Mouse (Mus musculus) cerebellum, postnatal 4 days (tissue): ENCODE results near the gene Dyrk3.

Experiments used
- DNase-seq, 2 experiments: peaks; one replicate each; pipeline ENCODE4 v3.0.0; 2022; ENCODE audit warnings: low spot score in 2 of 2, mixed read lengths in 1 of 2

The Dyrk3 gene

GRCm38 (mm10) chr1:131083609-131084008 lies 54.5 kb downstream of the Dyrk3 start:
- DNase-seq, result no peak

DNA sequence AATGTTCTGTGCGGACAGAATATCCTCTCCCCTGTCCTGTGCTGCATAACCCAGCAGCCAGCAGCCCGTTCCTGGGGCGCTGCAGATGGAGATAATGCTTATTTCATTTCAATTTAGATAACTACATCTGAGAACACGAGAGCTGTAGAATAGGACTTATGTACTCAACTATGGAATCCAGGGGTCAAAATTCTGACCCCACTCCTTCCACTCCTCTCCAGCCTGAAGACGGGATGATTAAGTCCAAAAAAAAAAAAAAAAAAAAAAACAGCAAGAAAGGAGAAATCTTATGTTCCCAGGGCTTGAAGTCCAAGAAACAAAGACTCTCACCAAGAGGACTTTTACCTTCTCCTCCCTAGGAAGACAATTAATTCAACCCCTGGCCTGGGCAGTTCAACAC lies 55.0 kb downstream of the Dyrk3 start:
- no peak for DNase-seq

GRCm38 (mm10) chr1:131080686-131081085 lies 57.5 kb downstream of the Dyrk3 start:
- no peak for DNase-seq

GRCm38 (mm10) chr1:131079762-131080161 lies 58.4 kb downstream of the Dyrk3 start:
- DNase-seq, result no peak

DNA sequence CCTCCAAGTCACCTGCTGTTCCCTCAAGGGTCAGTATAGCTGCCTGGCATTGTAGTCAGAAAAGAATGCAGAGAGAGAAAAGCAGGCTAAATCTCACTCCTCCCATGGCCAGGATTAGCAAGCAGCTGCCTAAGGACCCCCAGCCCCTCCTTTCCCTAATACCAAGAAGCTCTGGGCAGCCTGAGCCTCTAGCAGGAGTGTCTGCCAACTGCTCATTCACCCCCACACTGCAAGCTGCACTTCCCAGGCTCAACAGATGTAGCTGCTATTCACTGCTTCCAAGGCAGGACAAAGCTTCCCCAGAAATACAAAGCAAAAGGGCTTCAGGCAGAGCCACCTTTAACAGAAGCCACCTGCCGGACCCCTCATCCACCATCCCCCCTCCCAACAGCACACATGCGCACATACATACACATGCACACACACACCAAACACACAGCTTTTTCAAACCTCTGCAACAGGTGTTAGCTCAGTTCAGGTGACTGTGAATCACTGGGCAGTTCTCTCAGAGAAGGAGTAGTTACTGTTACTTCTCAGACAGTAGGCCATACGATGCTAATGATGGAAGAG lies 59.3 kb downstream of the Dyrk3 start:
- DNase-seq, result peak in 1 of 2 experiments; percentile 61
